Mouse (Mus musculus): ENCODE measurements around the gene Tut7.

- no peak for TF ChIP-seq POLR2A (IDR thresholded peaks at IDR 0.05; ENCODE audit: control insufficient read depth, extremely low read depth, insufficient read depth, low read length, poor library complexity)
- TF ChIP-seq CTCF (IDR thresholded peaks at IDR 0.05; ENCODE audit: borderline replicate concordance, control insufficient read depth, extremely low read depth, insufficient read depth, low read length, poor library complexity): no peak
These were observed 60.2 kb downstream of the Tut7 start for GRCm38 (mm10) chr13:59762791-59763190.

Measured in thymus, adult 2 months (tissue).